Mouse (Mus musculus) WW6 (cell line): ENCODE results near the gene 1700013G24Rik.

Source experiments
- DNase-seq: peaks from one replicate; pipeline ENCODE4 v3.0.0-alpha.2; 2013; ENCODE audit warnings: low read depth, low spot score

The 1700013G24Rik gene

GRCm38 (mm10) chr4:137476065-137476760 is 23.1 kb downstream of the 1700013G24Rik start:
- DNase-seq: no peak

- no peak for DNase-seq
These were observed 23.7 kb downstream of the 1700013G24Rik start for GRCm38 (mm10) chr4:137476761-137477237.

- DNase-seq: no peak
These were observed 24.5 kb downstream of the 1700013G24Rik start for GRCm38 (mm10) chr4:137477611-137478010.

- no peak for DNase-seq
These were observed 25.2 kb downstream of the 1700013G24Rik start for GRCm38 (mm10) chr4:137478306-137478705.

GRCm38 (mm10) chr4:137479757-137480156 is 26.7 kb downstream of the 1700013G24Rik start:
- DNase-seq: no peak

GRCm38 (mm10) chr4:137480191-137480992 is 27.3 kb downstream of the 1700013G24Rik start:
- no peak for DNase-seq

GRCm38 (mm10) chr4:137480993-137481340 is 27.9 kb downstream of the 1700013G24Rik start:
- DNase-seq: no peak

- DNase-seq: no peak
These were observed 28.4 kb downstream of the 1700013G24Rik start for GRCm38 (mm10) chr4:137481381-137482030.

- DNase-seq: no peak
These were observed 30.8 kb downstream of the 1700013G24Rik start for GRCm38 (mm10) chr4:137483871-137484270.

GRCm38 (mm10) chr4:137484586-137484985 is 31.5 kb downstream of the 1700013G24Rik start:
- DNase-seq: no peak

- DNase-seq: no peak
These were observed 32.3 kb downstream of the 1700013G24Rik start for GRCm38 (mm10) chr4:137485258-137485960.

- no peak for DNase-seq
These were observed 33.3 kb downstream of the 1700013G24Rik start for GRCm38 (mm10) chr4:137486081-137487014.

- DNase-seq: no peak
These were observed 34.4 kb downstream of the 1700013G24Rik start for GRCm38 (mm10) chr4:137487286-137488000.

GRCm38 (mm10) chr4:137488038-137488437 is 35.0 kb downstream of the 1700013G24Rik start:
- DNase-seq: no peak

- DNase-seq: no peak
These were observed 35.7 kb downstream of the 1700013G24Rik start for GRCm38 (mm10) chr4:137488571-137489303.

GRCm38 (mm10) chr4:137489996-137490395 is 36.9 kb downstream of the 1700013G24Rik start:
- DNase-seq: no peak

GRCm38 (mm10) chr4:137492563-137492962 is 39.5 kb downstream of the 1700013G24Rik start:
- no peak for DNase-seq

GRCm38 (mm10) chr4:137493187-137493586 is 40.1 kb downstream of the 1700013G24Rik start:
- no peak for DNase-seq
